Mouse (Mus musculus) MEL (cell line): ENCODE results near the gene Tifab. TPM values are rescaled to one million over a fixed set of nuclear protein-coding genes. Genes with fewer than 3 reads are reported as not detected.

Experiments
- DNase-seq: peaks from one replicate; pipeline ENCODE4 v3.0.0; 2011; ENCODE audit warnings: low read depth, low spot score
- H3K27ac ChIP-seq: 2 replicates; pipeline ENCODE4 v1.5.1; 2012; ENCODE audit warnings: low read depth, mild to moderate bottlenecking, control low read depth, low read length, moderate library complexity; ENCODE audit not compliant: control insufficient read depth
- H3K27me3 ChIP-seq, 2 experiments: fragments of 150-350 bp in 1 of 2; sonication (generic) in 1 of 2; 2 replicates each; pipeline ENCODE4 v1.6.1; 2012; ENCODE audit warnings: low read length in 2 of 2, mild to moderate bottlenecking in 2 of 2, improper control_type of control experiment in 1 of 2, moderate library complexity in 1 of 2; ENCODE audit not compliant: insufficient read depth in 2 of 2, control insufficient read depth in 1 of 2
- H3K36me3 ChIP-seq, 2 experiments: 2 replicates each; pipeline ENCODE4 v1.6.1; 2012 to 2014; ENCODE audit warnings: low read length in 2 of 2, improper control_type of control experiment in 1 of 2, inconsistent platforms in 1 of 2, mild to moderate bottlenecking in 1 of 2; ENCODE audit not compliant: insufficient read depth in 2 of 2, control insufficient read depth in 1 of 2
- H3K4me1 ChIP-seq, 2 experiments: fragments of 150-350 bp in 1 of 2; sonication (generic) in 1 of 2; 2 replicates each; pipeline ENCODE4 v1.6.1; 2012; ENCODE audit warnings: low read length in 2 of 2, improper control_type of control experiment in 1 of 2, mild to moderate bottlenecking in 1 of 2; ENCODE audit not compliant: insufficient read depth in 2 of 2, control insufficient read depth in 1 of 2
- H3K4me3 ChIP-seq, 2 experiments: fragments of 150-350 bp in 1 of 2; sonication (generic) in 1 of 2; 2 replicates each; pipeline ENCODE4 v1.5.1; 2012; ENCODE audit warnings: low read depth in 2 of 2, low read length in 2 of 2, mild to moderate bottlenecking in 2 of 2, moderate library complexity in 2 of 2, control low read depth in 1 of 2, improper control_type of control experiment in 1 of 2; ENCODE audit not compliant: control insufficient read depth in 1 of 2, insufficient read depth in 1 of 2
- H3K79me2 ChIP-seq: 2 replicates; pipeline ENCODE4 v1.6.1; 2012; ENCODE audit warnings: mild to moderate bottlenecking, low read length, moderate library complexity; ENCODE audit not compliant: control insufficient read depth, poor library complexity, insufficient read depth
- H3K9ac ChIP-seq: 2 replicates; pipeline ENCODE4 v1.6.1; 2012; ENCODE audit warnings: low read depth, mild to moderate bottlenecking, control low read depth, low read length, moderate library complexity; ENCODE audit not compliant: control insufficient read depth, poor library complexity, severe bottlenecking
- H3K9me3 ChIP-seq: fragments of 150-350 bp; sonication (generic); replicated peaks from 2 replicates; pipeline ENCODE4 v1.6.1; 2012; ENCODE audit warnings: mild to moderate bottlenecking, low read length, improper control_type of control experiment, moderate library complexity; ENCODE audit not compliant: insufficient read depth
- BHLHE40 ChIP-seq: IDR thresholded peaks from 2 replicates; pipeline ENCODE4 v1.6.1; 2012; ENCODE audit warnings: low read depth, mild to moderate bottlenecking, inconsistent platforms, low read length, improper control_type of control experiment, borderline replicate concordance
- CHD2 ChIP-seq: IDR thresholded peaks from 2 replicates; pipeline ENCODE4 v1.6.1; 2011; ENCODE audit warnings: low read length, improper control_type of control experiment
- CTCF ChIP-seq, 3 experiments: IDR thresholded peaks in 2 of 3; conservative IDR thresholded peaks in 1 of 3; 2 replicates each; pipeline ENCODE4 v1.5.1; 2011 to 2012; ENCODE audit warnings: low read length in 3 of 3, low read depth in 2 of 3, mild to moderate bottlenecking in 2 of 3, improper control_type of control experiment in 1 of 3, inconsistent platforms in 1 of 3, mixed read lengths in 1 of 3, moderate library complexity in 1 of 3; ENCODE audit not compliant: control insufficient read depth in 1 of 3, insufficient read depth in 1 of 3, poor library complexity in 1 of 3, severe bottlenecking in 1 of 3
- E2F4 ChIP-seq: IDR thresholded peaks from 2 replicates; pipeline ENCODE4 v1.6.1; 2011; ENCODE audit warnings: low read depth, low read length, improper control_type of control experiment, borderline replicate concordance
- ELF1 ChIP-seq: IDR thresholded peaks from 2 replicates; pipeline ENCODE4 v1.6.1; 2014; ENCODE audit warnings: low read depth, mild to moderate bottlenecking, inconsistent platforms, low read length, improper control_type of control experiment, moderate library complexity
- EP300 ChIP-seq, 2 experiments: IDR thresholded peaks; 2 replicates each; pipeline ENCODE4 v1.6.1; 2011; ENCODE audit warnings: improper control_type of control experiment in 2 of 2, low read length in 2 of 2, low read depth in 1 of 2, mild to moderate bottlenecking in 1 of 2
- GATA1 ChIP-seq: IDR thresholded peaks from 2 replicates; pipeline ENCODE4 v1.6.1; 2011; ENCODE audit warnings: low read depth, low read length, improper control_type of control experiment
- HCFC1 ChIP-seq: IDR thresholded peaks from 2 replicates; pipeline ENCODE4 v1.6.1; 2012; ENCODE audit warnings: low read depth, mild to moderate bottlenecking, inconsistent platforms, low read length, improper control_type of control experiment, moderate library complexity
- JUND ChIP-seq: IDR thresholded peaks from 2 replicates; pipeline ENCODE4 v1.6.1; 2011; ENCODE audit warnings: low read depth, mild to moderate bottlenecking, improper control_type of control experiment, low read length
- MAX ChIP-seq: IDR thresholded peaks from 2 replicates; pipeline ENCODE4 v1.6.1; 2011; ENCODE audit warnings: low read length, improper control_type of control experiment
- MXI1 ChIP-seq: IDR thresholded peaks from 2 replicates; pipeline ENCODE4 v1.6.1; 2011; ENCODE audit warnings: mild to moderate bottlenecking, low read depth, low read length, improper control_type of control experiment
- MYB ChIP-seq: IDR thresholded peaks from 2 replicates; pipeline ENCODE4 v1.6.1; 2011; ENCODE audit warnings: mild to moderate bottlenecking, low read depth, low read length, improper control_type of control experiment
- NRF1 ChIP-seq: IDR thresholded peaks from 2 replicates; pipeline ENCODE4 v1.6.1; 2014; ENCODE audit warnings: low read depth, mild to moderate bottlenecking, inconsistent platforms, low read length, improper control_type of control experiment, moderate library complexity; ENCODE audit not compliant: poor library complexity, insufficient read depth, severe bottlenecking
- POLR2AphosphoS2 ChIP-seq: IDR thresholded peaks from 2 replicates; pipeline ENCODE4 v1.6.1; 2011; ENCODE audit warnings: low read length, improper control_type of control experiment
- RAD21 ChIP-seq: IDR thresholded peaks from 2 replicates; pipeline ENCODE4 v1.6.1; 2011; ENCODE audit warnings: mild to moderate bottlenecking, low read depth, low read length, improper control_type of control experiment
- SIN3A ChIP-seq: IDR thresholded peaks from 2 replicates; pipeline ENCODE4 v1.6.1; 2012; ENCODE audit warnings: low read length, improper control_type of control experiment, inconsistent platforms
- SMC3 ChIP-seq: IDR thresholded peaks from 2 replicates; pipeline ENCODE4 v1.6.1; 2011; ENCODE audit warnings: low read depth, low read length, improper control_type of control experiment
- TAL1 ChIP-seq: IDR thresholded peaks from 2 replicates; pipeline ENCODE4 v1.6.1; 2012; ENCODE audit warnings: mild to moderate bottlenecking, inconsistent platforms, low read length, moderate library complexity, mixed read lengths
- TCF12 ChIP-seq: IDR thresholded peaks from 2 replicates; pipeline ENCODE4 v1.6.1; 2014; ENCODE audit warnings: low read depth, mild to moderate bottlenecking, inconsistent platforms, low read length, improper control_type of control experiment, moderate library complexity
- ZC3H11A ChIP-seq: IDR thresholded peaks from 2 replicates; pipeline ENCODE4 v1.6.1; 2012; ENCODE audit warnings: low read depth, mild to moderate bottlenecking, inconsistent platforms, low read length, improper control_type of control experiment
- ZKSCAN1 ChIP-seq: IDR thresholded peaks from 2 replicates; pipeline ENCODE4 v1.6.1; 2012; ENCODE audit warnings: low read depth, mild to moderate bottlenecking, inconsistent platforms, low read length, improper control_type of control experiment, moderate library complexity
- ZMIZ1 ChIP-seq: IDR thresholded peaks from 2 replicates; pipeline ENCODE4 v1.6.1; 2012; ENCODE audit warnings: low read depth, mild to moderate bottlenecking, inconsistent platforms, low read length, improper control_type of control experiment, moderate library complexity
- ZNF384 ChIP-seq: IDR thresholded peaks from 2 replicates; pipeline ENCODE4 v1.6.1; 2012; ENCODE audit warnings: low read depth, mild to moderate bottlenecking, inconsistent platforms, low read length, improper control_type of control experiment
- polyA plus RNA-seq, 2 experiments: library from polyadenylated mRNA; stranded (reverse) in 1 of 2; unstranded in 1 of 2; fragments of >175 nt in 1 of 2; fragments of >200 nt in 1 of 2; gene quantifications; 2 replicates each; pipeline versions ENCODE4 v1.2.1 to v1.2.4; 2012; ENCODE audit warnings: low replicate concordance in 2 of 2, low read depth in 1 of 2; ENCODE audit not compliant: insufficient read length in 2 of 2, insufficient read depth in 1 of 2, missing spikeins in 1 of 2
- total RNA-seq: library from RNA; depleted of rRNA; stranded (reverse); fragments of 300-350 nt; gene quantifications from 2 replicates; pipeline ENCODE4 v1.2.3, GENCODE M21; 2012

Gene Tifab
- total and polyA plus RNA-seq, 3 experiments = not detected

DNA sequence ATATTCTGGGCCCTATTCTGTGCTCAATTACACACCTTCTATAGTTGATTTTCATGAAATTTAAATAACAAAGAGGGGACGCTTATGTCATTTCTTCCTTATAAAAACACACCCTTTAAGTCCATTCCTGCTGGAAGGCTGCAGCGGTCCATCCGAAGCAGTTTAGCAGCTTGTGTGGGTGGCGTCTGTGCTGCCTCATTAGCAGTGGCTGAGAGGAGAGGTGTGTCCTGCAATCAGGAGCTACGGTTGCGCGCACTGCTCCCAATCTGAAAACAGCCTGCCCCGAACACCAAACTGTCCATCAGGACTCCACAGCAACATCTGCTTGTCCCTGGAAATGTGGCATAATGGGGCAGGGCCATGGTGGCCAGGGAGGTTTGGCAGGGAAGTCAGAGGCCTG, 20.8 kb upstream of the Tifab start:
- DNase-seq = no peak
- Histone ChIP-seq H3K27me3 (no peaks in the 10 kb centered on the region), H3K36me3 (no peaks in the 10 kb centered on the region), H3K4me1 (no peaks in the 10 kb centered on the region), H3K9ac (no peak overlapping the region), H3K4me3 (no peak overlapping the region), H3K79me2 (no peaks in the 10 kb centered on the region), H3K27ac (no peak overlapping the region), H3K9me3 (no peaks in the 10 kb centered on the region)
- no peak for TF ChIP-seq TCF12
- TF ChIP-seq, all 39 proteins: peak for 0

GRCm38 (mm10) chr13:56197473-56198266, 19.0 kb upstream of the Tifab start:
- Histone ChIP-seq H3K36me3 (no peaks in the 10 kb centered on the region), H3K27me3 (no peaks in the 10 kb centered on the region), H3K79me2 (no peaks in the 10 kb centered on the region), H3K9me3 (no peaks in the 10 kb centered on the region), H3K27ac (no peak overlapping the region), H3K4me3 (no peak overlapping the region), H3K9ac (no peak overlapping the region), H3K4me1 (no peaks in the 10 kb centered on the region)
- TF ChIP-seq ZC3H11A (peak; percentile 65), ZNF384 (no peak), MXI1 (no peak), SMC3 (peak; percentile 75), TCF12 (no peak), EP300 (IDR thresholded peaks at IDR 0.05; ENCODE audit: low read depth in 1 of 2, low read length in 2 of 2) (no peak), BHLHE40 (no peak), CHD2 (no peak), JUND (no peak), GATA1 (no peak), E2F4 (no peak), ELF1 (no peak), SIN3A (no peak), ZMIZ1 (no peak), NRF1 (no peak), MYB (no peak), HCFC1 (no peak), CTCF (IDR thresholded peaks at IDR 0.05 in 2 of 3, conservative IDR thresholded peaks at IDR 0.05 in 1 of 3; ENCODE audit: control insufficient read depth in 1 of 3, insufficient read depth in 1 of 3, low read depth in 2 of 3, low read length in 3 of 3, poor library complexity in 1 of 3, severe bottlenecking in 1 of 3) (peak; percentile 94 to 98 (median 98)), ZKSCAN1 (no peak), TAL1 (no peak), RAD21 (peak; percentile 82), MAX (no peak), POLR2AphosphoS2 (no peak)
- DNase-seq = peak; percentile 86
